Mouse (Mus musculus) limb, embryonic 13.5 days (tissue): ENCODE measurements around the gene Ccn1. TPM values are rescaled to one million over a fixed set of nuclear protein-coding genes. Genes with fewer than 3 reads are reported as not detected.
A peak's percentile ranks its signal among the peaks of the same experiment; 100 is the strongest.

Experiments
- ATAC-seq: fragments of 200-750 bp; cut with Nextera tagmentation; 2 replicates; pipeline ENCODE4 v1.8.0; 2017; ENCODE audit warnings: low read depth, moderate number of reproducible peaks, moderate TSS enrichment; ENCODE audit not compliant: low FRiP score
- H3K27ac ChIP-seq: fragments of 300-500 bp; sonication (generic); 2 replicates; pipeline ENCODE4 v1.5.1; 2015; ENCODE audit warnings: inconsistent platforms, mild to moderate bottlenecking, moderate library complexity
- H3K27me3 ChIP-seq: fragments of 300-500 bp; sonication (generic); 2 replicates; pipeline ENCODE4 v1.6.1; 2015; ENCODE audit warnings: mild to moderate bottlenecking, inconsistent platforms
- H3K36me3 ChIP-seq: fragments of 300-500 bp; sonication (generic); 2 replicates; pipeline ENCODE4 v1.6.1; 2015; ENCODE audit warnings: inconsistent platforms, mild to moderate bottlenecking, moderate library complexity
- H3K4me1 ChIP-seq: fragments of 300-500 bp; sonication (generic); 2 replicates; pipeline ENCODE4 v1.6.1; 2015; ENCODE audit warnings: inconsistent platforms
- H3K4me2 ChIP-seq: fragments of 300-500 bp; sonication (generic); replicated peaks from 2 replicates; pipeline ENCODE4 v1.6.1; 2015; ENCODE audit warnings: inconsistent platforms, mild to moderate bottlenecking, moderate library complexity
- H3K4me3 ChIP-seq: fragments of 300-500 bp; sonication (generic); 2 replicates; pipeline ENCODE4 v1.5.1; 2015; ENCODE audit warnings: moderate library complexity, mild to moderate bottlenecking, inconsistent platforms
- H3K9ac ChIP-seq: fragments of 300-500 bp; sonication (generic); 2 replicates; pipeline ENCODE4 v1.6.1; 2015; ENCODE audit warnings: mild to moderate bottlenecking, inconsistent platforms
- H3K9me3 ChIP-seq: fragments of 300-500 bp; sonication (generic); 2 replicates; pipeline ENCODE4 v1.6.1; 2016; ENCODE audit warnings: inconsistent platforms
- WGBS: fragments of 180-500 bp; shearing (Covaris S2); methylation state at CpG from one replicate; pipeline ENCODE4 v1.1.7; 2015; 5-methylcytosine and 5-hydroxymethylcytosine counted together
- polyA plus RNA-seq: library from polyadenylated mRNA; unstranded; fragments of >200 nt; fragmentation: Nextera tagmentation; extraction: Ambion mirVana; gene quantifications from 2 replicates; pipeline ENCODE4 v1.2.1, GENCODE M21; 2015

The Ccn1 gene
- polyA plus RNA-seq, 1 experiment from 2014 or later = 104 TPM

- H3K4me1 ChIP-seq = peaks cover 62% of the 10 kb centered on the region
- no peak for ATAC-seq
- peak overlapping the region; percentile 75 for H3K4me2 ChIP-seq
- 24% methylated on average over 26 of the region's 26 CpGs for WGBS
- no peaks in the 10 kb centered on the region for H3K9me3 ChIP-seq
- H3K36me3 ChIP-seq = peaks cover 17% of the 10 kb centered on the region
- H3K4me3 ChIP-seq = peak overlapping the region; percentile 78
- peak overlapping the region; percentile 93 for H3K9ac ChIP-seq
- no peaks in the 10 kb centered on the region for H3K27me3 ChIP-seq
- peak overlapping the region; percentile 98 for H3K27ac ChIP-seq
Observed at GRCm38 (mm10) chr3:145648097-145648931, 1.5 kb downstream of the Ccn1 start.

GRCm38 (mm10) chr3:145647416-145647815, 2.4 kb downstream of the Ccn1 start:
- Histone ChIP-seq H3K27ac (no peak overlapping the region), H3K9me3 (no peaks in the 10 kb centered on the region), H3K4me1 (peaks cover 64% of the 10 kb centered on the region), H3K36me3 (peaks cover 17% of the 10 kb centered on the region), H3K27me3 (no peaks in the 10 kb centered on the region), H3K9ac (0 out of 2 replicates have a peak overlapping the region, but pooled peaks have one; percentile 93), H3K4me3 (peak overlapping the region; percentile 78), H3K4me2 (peak overlapping the region; percentile 75)
- 94% methylated on average over 18 of the region's 18 CpGs for WGBS
- no peak for ATAC-seq

- H3K4me2 ChIP-seq = peak overlapping the region; percentile 75
- H3K36me3 ChIP-seq = peaks cover 17% of the 10 kb centered on the region
- H3K4me3 ChIP-seq = no peak overlapping the region; the same call in 1 of the 2 replicates
- no peak overlapping the region for H3K27ac ChIP-seq
- no peaks in the 10 kb centered on the region for H3K27me3 ChIP-seq
- 70% methylated on average over 2 of the region's 2 CpGs for WGBS
- no peak for ATAC-seq
- no peaks in the 10 kb centered on the region for H3K9me3 ChIP-seq
- H3K4me1 ChIP-seq = peaks cover 62% of the 10 kb centered on the region
- no peak overlapping the region for H3K9ac ChIP-seq
Observed at GRCm38 (mm10) chr3:145646666-145647065, 3.1 kb downstream of the Ccn1 start.

GRCm38 (mm10) chr3:145646009-145646408, 3.8 kb downstream of the Ccn1 start:
- H3K4me2 ChIP-seq = peak overlapping the region; percentile 41
- H3K4me3 ChIP-seq = no peak overlapping the region; the same call in 1 of the 2 replicates
- peaks cover 55% of the 10 kb centered on the region for H3K4me1 ChIP-seq
- no peaks in the 10 kb centered on the region for H3K9me3 ChIP-seq
- H3K27me3 ChIP-seq = no peaks in the 10 kb centered on the region
- no peak for ATAC-seq
- peak overlapping the region; percentile 45; the same call in 1 of the 2 replicates for H3K27ac ChIP-seq
- 29% methylated on average over 3 of the region's 3 CpGs for WGBS
- peaks cover 17% of the 10 kb centered on the region for H3K36me3 ChIP-seq
- no peak overlapping the region for H3K9ac ChIP-seq

- Histone ChIP-seq H3K4me2 (no peak overlapping the region), H3K27me3 (no peaks in the 10 kb centered on the region), H3K4me1 (peaks cover 50% of the 10 kb centered on the region), H3K36me3 (peaks cover 17% of the 10 kb centered on the region), H3K9ac (no peak overlapping the region), H3K4me3 (no peak overlapping the region), H3K9me3 (no peaks in the 10 kb centered on the region), H3K27ac (no peak overlapping the region; the same call in 1 of the 2 replicates)
- WGBS = 67% methylated on average over 6 of the region's 6 CpGs
- no peak for ATAC-seq
Observed at GRCm38 (mm10) chr3:145645463-145645862, 4.3 kb downstream of the Ccn1 start.

GRCm38 (mm10) chr3:145642861-145643260, 6.9 kb downstream of the Ccn1 start:
- H3K36me3 ChIP-seq = peaks cover 10% of the 10 kb centered on the region
- no peak for ATAC-seq
- WGBS = 26% methylated on average over 11 of the region's 11 CpGs

GRCm38 (mm10) chr3:145641878-145642277, 7.9 kb downstream of the Ccn1 start:
- no peak overlapping the region for H3K27ac ChIP-seq
- peaks cover 44% of the 10 kb centered on the region for H3K4me1 ChIP-seq
- H3K4me3 ChIP-seq = no peak overlapping the region
- WGBS = 71% methylated on average over 3 of the region's 3 CpGs
- no peaks in the 10 kb centered on the region for H3K27me3 ChIP-seq
- H3K9ac ChIP-seq = no peak overlapping the region
- no peak overlapping the region for H3K4me2 ChIP-seq
- H3K9me3 ChIP-seq = no peaks in the 10 kb centered on the region
- H3K36me3 ChIP-seq = no peaks in the 10 kb centered on the region
- ATAC-seq = no peak

More at GRCm38 (mm10) chr3:145642861-145643260, 6.9 kb downstream of the Ccn1 start:
- Histone ChIP-seq H3K9ac (no peak overlapping the region), H3K27me3 (no peaks in the 10 kb centered on the region), H3K27ac (no peak overlapping the region), H3K4me3 (no peak overlapping the region), H3K4me2 (no peak overlapping the region), H3K4me1 (peaks cover 53% of the 10 kb centered on the region), H3K9me3 (no peaks in the 10 kb centered on the region)

GRCm38 (mm10) chr3:145641036-145641685, 8.6 kb downstream of the Ccn1 start:
- Histone ChIP-seq H3K4me3 (no peak overlapping the region), H3K9me3 (no peaks in the 10 kb centered on the region), H3K27me3 (no peaks in the 10 kb centered on the region), H3K9ac (no peak overlapping the region), H3K4me1 (peaks cover 38% of the 10 kb centered on the region), H3K36me3 (no peaks in the 10 kb centered on the region), H3K4me2 (no peak overlapping the region), H3K27ac (no peak overlapping the region)
- WGBS = 83% methylated on average over 5 of the region's 5 CpGs
- no peak for ATAC-seq

- WGBS = 71% methylated on average over 4 of the region's 4 CpGs
Observed at GRCm38 (mm10) chr3:145640583-145640982, 9.2 kb downstream of the Ccn1 start.

GRCm38 (mm10) chr3:145640170-145640569, 9.6 kb downstream of the Ccn1 start:
- Histone ChIP-seq H3K27ac (no peak overlapping the region), H3K4me1 (peaks cover 33% of the 10 kb centered on the region), H3K9ac (no peak overlapping the region), H3K4me3 (no peak overlapping the region), H3K4me2 (no peak overlapping the region), H3K27me3 (no peaks in the 10 kb centered on the region), H3K9me3 (no peaks in the 10 kb centered on the region), H3K36me3 (no peaks in the 10 kb centered on the region)
- ATAC-seq = no peak
- WGBS = 84% methylated on average over 4 of the region's 4 CpGs

More at GRCm38 (mm10) chr3:145640583-145640982, 9.2 kb downstream of the Ccn1 start:
- H3K27ac ChIP-seq = no peak overlapping the region
- no peaks in the 10 kb centered on the region for H3K27me3 ChIP-seq
- H3K36me3 ChIP-seq = no peaks in the 10 kb centered on the region
- no peak overlapping the region for H3K9ac ChIP-seq
- H3K4me3 ChIP-seq = no peak overlapping the region
- H3K9me3 ChIP-seq = no peaks in the 10 kb centered on the region
- peaks cover 33% of the 10 kb centered on the region for H3K4me1 ChIP-seq
- no peak overlapping the region for H3K4me2 ChIP-seq
- ATAC-seq = no peak

GRCm38 (mm10) chr3:145634002-145634710, 15.6 kb downstream of the Ccn1 start:
- 78% methylated on average over 14 of the region's 14 CpGs for WGBS
- Histone ChIP-seq H3K36me3 (no peaks in the 10 kb centered on the region), H3K4me3 (no peak overlapping the region), H3K4me2 (no peak overlapping the region), H3K27me3 (no peaks in the 10 kb centered on the region), H3K27ac (no peak overlapping the region), H3K9ac (no peak overlapping the region), H3K4me1 (peaks cover 27% of the 10 kb centered on the region), H3K9me3 (no peaks in the 10 kb centered on the region)
- ATAC-seq = no peak

GRCm38 (mm10) chr3:145632888-145633287, 16.9 kb downstream of the Ccn1 start:
- H3K4me1 ChIP-seq = peaks cover 14% of the 10 kb centered on the region
- no peak overlapping the region for H3K4me2 ChIP-seq
- 20% methylated on average over 6 of the region's 6 CpGs for WGBS
- H3K27ac ChIP-seq = no peak overlapping the region
- no peak for ATAC-seq
- no peaks in the 10 kb centered on the region for H3K27me3 ChIP-seq
- H3K9me3 ChIP-seq = no peaks in the 10 kb centered on the region
- no peak overlapping the region for H3K4me3 ChIP-seq
- H3K36me3 ChIP-seq = no peaks in the 10 kb centered on the region
- no peak overlapping the region; the same call in 1 of the 2 replicates for H3K9ac ChIP-seq
